ENCODE assay signal across 8 mouse cellular contexts in the genomic region with DNA sequence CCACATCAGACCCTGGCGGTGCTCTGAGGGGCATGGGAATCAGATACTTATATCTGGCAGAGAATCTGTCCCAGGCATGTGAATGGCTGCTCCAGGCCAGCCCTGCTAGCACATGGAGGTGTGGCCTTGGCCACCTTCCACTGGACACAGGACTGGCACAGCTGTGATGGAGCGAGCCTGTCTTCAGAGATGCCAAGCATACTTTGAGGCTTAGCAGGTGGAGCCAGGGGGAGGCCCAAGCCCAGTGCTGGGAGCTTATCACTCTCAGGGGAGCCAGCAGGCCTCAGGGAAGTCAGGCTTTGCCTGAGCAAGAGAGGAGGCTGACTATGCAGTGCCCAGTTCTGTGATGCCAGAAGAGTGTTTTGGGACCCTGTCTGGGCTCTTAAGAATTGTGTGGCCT. TPM values are rescaled to one million over a fixed set of nuclear protein-coding genes. Genes with fewer than 3 reads are reported as not detected.
DNase-seq lines count a peak whose midpoint lies in the region; ATAC-seq and TF ChIP-seq lines count a peak whose summit lies in the region.

No protein-coding gene starts in this region.

- 68% methylated on average over 2 of the region's 2 CpGs for WGBS in liver, postnatal 0 days (ENCODE audit: insufficient replicate concordance)
- 19% methylated on average over 2 of the region's 2 CpGs for WGBS in heart, postnatal 0 days
- WGBS in forebrain, embryonic 11.5 days, result 77% methylated on average over 2 of the region's 2 CpGs

- H3K36me3 ChIP-seq in liver, postnatal 0 days (replicated peaks; ENCODE audit: insufficient read depth, low read length), result no peaks in the 10 kb centered on the region
- H3K36me3 ChIP-seq in heart, postnatal 0 days (replicated peaks; ENCODE audit: control insufficient read depth, insufficient read depth, low read length), result no peaks in the 10 kb centered on the region
- no peaks in the 10 kb centered on the region for H3K36me3 ChIP-seq in forebrain, embryonic 11.5 days (ENCODE audit: control insufficient read depth, insufficient read depth, low read length)

- ATAC-seq in liver, postnatal 0 days, result no peak
- ATAC-seq in heart, postnatal 0 days (ENCODE audit: insufficient read depth, low read depth), result peak; percentile 62
- ATAC-seq in forebrain, embryonic 11.5 days (replicated peaks; ENCODE audit: low FRiP score), result no peak

- no peak overlapping the region for H3K9ac ChIP-seq in liver, postnatal 0 days (replicated peaks)
- H3K9ac ChIP-seq in heart, postnatal 0 days (replicated peaks; ENCODE audit: low read depth, low read length), result 0 out of 2 replicates have a peak overlapping the region, but pooled peaks have one; percentile 18
- no peak overlapping the region for H3K9ac ChIP-seq in forebrain, embryonic 11.5 days (ENCODE audit: low read length)

- DNase-seq in liver, result peak; percentile 67
- no peak for DNase-seq in liver, postnatal 0 days
- peak; percentile 44 to 59 for DNase-seq in cerebellum, postnatal 10 days
- DNase-seq in heart, postnatal 0 days (ENCODE audit: low spot score), result peak; percentile 82
- DNase-seq in lung, postnatal 10 days, result peak; percentile 63
- DNase-seq in frontal cortex, postnatal 10 days (ENCODE audit: low spot score in 2 of 2), result no peak
- DNase-seq in forebrain, embryonic 11.5 days (ENCODE audit: low spot score), result no peak
- DNase-seq in layer of hippocampus, postnatal 25 days (ENCODE audit: extremely low spot score in 1 of 2, low spot score in 1 of 2), result no peak

- no peaks in the 10 kb centered on the region for H3K27me3 ChIP-seq in liver, postnatal 0 days (ENCODE audit: insufficient read depth, low read length)
- no peaks in the 10 kb centered on the region for H3K27me3 ChIP-seq in heart, postnatal 0 days (ENCODE audit: control insufficient read depth, insufficient read depth, low read length)
- no peaks in the 10 kb centered on the region for H3K27me3 ChIP-seq in forebrain, embryonic 11.5 days (ENCODE audit: control insufficient read depth, insufficient read depth, low read length)

- no peak overlapping the region for H3K4me2 ChIP-seq in liver, postnatal 0 days (ENCODE audit: low read depth, low read length)
- 0 out of 2 replicates have a peak overlapping the region, but pooled peaks have one; percentile 16 for H3K4me2 ChIP-seq in heart, postnatal 0 days (ENCODE audit: low read depth, low read length)
- no peak overlapping the region for H3K4me2 ChIP-seq in forebrain, embryonic 11.5 days (ENCODE audit: low read depth, low read length, severe bottlenecking)

- H3K4me1 ChIP-seq in liver, postnatal 0 days (ENCODE audit: insufficient read depth), result peaks cover 50% of the 10 kb centered on the region
- peaks cover 81% of the 10 kb centered on the region for H3K4me1 ChIP-seq in heart, postnatal 0 days (ENCODE audit: control insufficient read depth, insufficient read depth)
- H3K4me1 ChIP-seq in forebrain, embryonic 11.5 days (replicated peaks; ENCODE audit: control insufficient read depth, insufficient read depth, low read length), result peaks cover 15% of the 10 kb centered on the region

- no peak overlapping the region for H3K4me3 ChIP-seq in liver, postnatal 0 days (ENCODE audit: low read depth, low read length)
- no peak overlapping the region for H3K4me3 ChIP-seq in heart, postnatal 0 days (ENCODE audit: low read depth, low read length)
- no peak overlapping the region for H3K4me3 ChIP-seq in forebrain, embryonic 11.5 days (ENCODE audit: low read depth, low read length)

- H3K27ac ChIP-seq in liver, postnatal 0 days (ENCODE audit: low read depth), result no peak overlapping the region
- peak overlapping the region; percentile 87 for H3K27ac ChIP-seq in heart, postnatal 0 days (ENCODE audit: low read depth)
- H3K27ac ChIP-seq in forebrain, embryonic 11.5 days (ENCODE audit: low read depth, low read length), result no peak overlapping the region

- no peaks in the 10 kb centered on the region for H3K9me3 ChIP-seq in liver, postnatal 0 days (ENCODE audit: low read length)
- no peaks in the 10 kb centered on the region for H3K9me3 ChIP-seq in heart, postnatal 0 days (replicated peaks; ENCODE audit: control insufficient read depth, low read length)
- H3K9me3 ChIP-seq in forebrain, embryonic 11.5 days (ENCODE audit: control insufficient read depth, low read length), result no peaks in the 10 kb centered on the region

- TF ChIP-seq CTCF in liver, postnatal 0 days (IDR thresholded peaks at IDR 0.05; ENCODE audit: low read depth), result no peak
- no peak for TF ChIP-seq CTCF in heart, postnatal 0 days (IDR thresholded peaks at IDR 0.05; ENCODE audit: low read depth)

- TF ChIP-seq EP300 in liver, postnatal 0 days (IDR thresholded peaks at IDR 0.05; ENCODE audit: low read depth), result no peak
- TF ChIP-seq EP300 in heart, postnatal 0 days (IDR thresholded peaks at IDR 0.05; ENCODE audit: low read depth), result no peak; the same call in none of the 2 replicates

RNA-seq across cellular contexts. Expression of a gene that starts 4.1 kb away (rescaled TPM):
- 4.9 and 5.8 TPM in 2 replicates for polyA plus RNA-seq in liver, postnatal 0 days (2015; fragmentation: Nextera tagmentation; extraction: Ambion mirVana)
- total RNA-seq in heart, postnatal 0 days (2014; rRNA removed; ENCODE audit: low replicate concordance), result 54.2 and 62.6 TPM in 2 replicates
- polyA plus RNA-seq in heart, postnatal 0 days (2015; fragmentation: Nextera tagmentation; extraction: Ambion mirVana), result 43.5 and 45.4 TPM in 2 replicates
- 35.7 and 38.5 TPM in 2 replicates for polyA plus RNA-seq in forebrain, embryonic 11.5 days (2014; fragmentation: Nextera tagmentation; extraction: Ambion mirVana)
- total RNA-seq in layer of hippocampus, postnatal 25 days (2021), result 10 to 100 TPM; 47.1 to 53.5 TPM

RNA-seq across cellular contexts. Expression of a gene that starts 25.4 kb away (rescaled TPM):
- 0.57 and 0.62 TPM in 2 replicates for polyA plus RNA-seq in liver, postnatal 0 days (2015; fragmentation: Nextera tagmentation; extraction: Ambion mirVana)
- 0.93 and 1.6 TPM in 2 replicates for total RNA-seq in heart, postnatal 0 days (2014; rRNA removed; ENCODE audit: low replicate concordance)
- 0.04 and 0.05 TPM in 2 replicates for polyA plus RNA-seq in heart, postnatal 0 days (2015; fragmentation: Nextera tagmentation; extraction: Ambion mirVana)
- 1.7 and 2.1 TPM in 2 replicates for polyA plus RNA-seq in forebrain, embryonic 11.5 days (2014; fragmentation: Nextera tagmentation; extraction: Ambion mirVana)
- total RNA-seq in layer of hippocampus, postnatal 25 days (2021), result 1 to 10 TPM; 6.2 to 7.7 TPM

Comparison
In these comparisons a context has a peak if more than half of its experiments do, and no peak if none do; other contexts are left out.
1. DNase-seq: peak in liver (single experiment), cerebellum, postnatal 10 days (2 of 2), heart, postnatal 0 days (single experiment) and lung, postnatal 10 days (single experiment); none in liver, postnatal 0 days (single experiment), frontal cortex, postnatal 10 days (0 of 2), forebrain, embryonic 11.5 days (single experiment) and layer of hippocampus, postnatal 25 days (0 of 2).